Mouse (Mus musculus) CH12.LX (cell line): ENCODE data around the gene Atp2b2.

Experiments
- POLR2A ChIP-seq: IDR thresholded peaks from 2 replicates; pipeline ENCODE4 v1.6.1; 2011; ENCODE audit warnings: low read depth, mild to moderate bottlenecking, improper control_type of control experiment, low read length
- TCF12 ChIP-seq: IDR thresholded peaks from 2 replicates; pipeline ENCODE4 v1.6.1; 2014; ENCODE audit warnings: low read depth, mild to moderate bottlenecking, inconsistent platforms, low read length, improper control_type of control experiment

DNA sequence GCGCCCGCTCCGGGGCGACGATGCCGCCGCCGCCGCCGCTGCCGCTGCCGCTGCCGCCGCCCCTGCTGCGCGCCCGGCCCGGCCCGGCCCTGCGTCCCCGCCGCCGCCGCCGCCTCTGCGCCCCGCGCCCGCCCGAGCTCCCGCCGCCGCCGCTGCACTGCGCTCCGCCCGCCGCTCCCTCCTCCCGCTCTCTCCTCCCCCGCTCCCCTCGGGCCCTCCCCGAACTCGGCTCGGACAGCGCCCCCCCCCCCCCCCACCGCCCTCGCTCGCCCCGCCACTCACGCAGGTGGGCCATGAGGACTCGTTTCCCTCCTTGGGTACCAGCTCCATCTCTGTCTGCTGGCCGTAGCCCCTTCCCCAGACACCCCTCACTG lies 515 bp downstream of the Atp2b2 start:
- TF ChIP-seq TCF12 (no peak), POLR2A (no peak)
